Mouse (Mus musculus) brain, adult 2 months (tissue): Measurements from ENCODE around the gene Kctd8.

Experiments
- DNase-seq: peaks from one replicate; pipeline ENCODE4 v3.0.0; 2011; ENCODE audit warnings: low read depth, low spot score

The Kctd8 gene

DNA sequence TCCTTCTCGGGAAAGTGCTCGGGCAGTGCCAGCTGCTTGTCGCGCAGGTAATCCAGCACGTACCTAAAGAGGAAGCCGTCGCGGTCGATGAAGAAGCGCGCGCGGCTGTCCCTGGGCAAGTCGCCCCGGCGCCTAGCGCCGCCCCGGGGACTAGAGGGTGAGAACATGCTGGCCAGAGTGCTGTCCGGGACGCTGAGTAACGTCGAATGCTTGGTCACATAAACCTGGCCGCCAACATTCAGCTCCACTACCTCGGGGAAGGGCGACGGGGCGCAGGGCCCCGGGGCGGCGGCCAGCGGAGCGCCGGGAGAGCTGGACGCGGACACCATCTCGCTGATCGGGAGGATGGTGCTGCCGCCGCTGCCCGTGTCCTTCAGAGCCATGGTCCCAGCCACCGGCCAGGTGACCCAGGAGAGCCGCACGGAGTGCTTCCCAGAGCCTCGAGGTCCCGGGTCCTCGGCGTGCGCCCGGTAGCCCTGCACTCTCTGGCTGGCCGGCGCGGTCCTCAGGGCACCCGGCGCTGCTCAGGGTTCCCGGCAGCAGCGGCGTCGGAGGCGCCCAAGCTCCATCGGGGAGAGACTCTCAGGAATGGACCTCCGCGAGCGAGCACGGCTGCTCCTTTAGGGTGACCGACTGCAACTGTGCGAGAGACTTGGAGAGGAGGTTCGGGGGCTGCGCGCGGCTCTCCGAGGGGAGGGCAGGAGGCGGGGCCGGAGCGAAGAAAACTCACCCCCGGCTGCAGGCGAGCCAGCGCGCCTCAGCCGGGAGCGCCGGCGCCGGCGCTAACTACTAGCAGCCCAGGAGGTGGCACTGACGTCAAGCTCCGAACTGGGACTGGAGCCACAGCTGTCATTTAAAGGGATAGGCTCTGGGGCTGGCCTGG lies at the start of gene Kctd8:
TSS of gene Kctd8 (minus strand) at position 761 of the 883 bp plus-strand sequence.
- peak; percentile 95 for DNase-seq

DNA sequence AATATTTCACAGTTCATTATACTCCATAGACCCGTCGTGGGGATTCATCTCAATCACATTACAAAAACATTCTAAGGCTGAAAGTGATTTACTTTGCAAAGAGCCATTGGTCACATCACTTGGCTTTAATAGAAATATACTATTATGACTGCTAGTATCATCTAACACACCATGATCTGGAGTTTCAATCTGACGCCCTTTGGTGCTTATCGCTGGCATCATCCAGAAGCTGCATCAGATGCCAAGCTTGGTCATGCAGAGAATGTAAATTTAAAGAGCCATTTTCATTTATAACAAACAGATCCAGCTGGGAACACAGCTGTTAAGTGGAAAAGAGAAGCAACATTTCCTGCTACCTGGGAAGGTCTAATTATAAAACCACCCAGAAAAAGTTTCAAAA lies 37.6 kb upstream of the Kctd8 start:
- peak; percentile 2 for DNase-seq

GRCm38 (mm10) chr5:69350596-69350995 lies 9.1 kb upstream of the Kctd8 start:
- DNase-seq = no peak

DNA sequence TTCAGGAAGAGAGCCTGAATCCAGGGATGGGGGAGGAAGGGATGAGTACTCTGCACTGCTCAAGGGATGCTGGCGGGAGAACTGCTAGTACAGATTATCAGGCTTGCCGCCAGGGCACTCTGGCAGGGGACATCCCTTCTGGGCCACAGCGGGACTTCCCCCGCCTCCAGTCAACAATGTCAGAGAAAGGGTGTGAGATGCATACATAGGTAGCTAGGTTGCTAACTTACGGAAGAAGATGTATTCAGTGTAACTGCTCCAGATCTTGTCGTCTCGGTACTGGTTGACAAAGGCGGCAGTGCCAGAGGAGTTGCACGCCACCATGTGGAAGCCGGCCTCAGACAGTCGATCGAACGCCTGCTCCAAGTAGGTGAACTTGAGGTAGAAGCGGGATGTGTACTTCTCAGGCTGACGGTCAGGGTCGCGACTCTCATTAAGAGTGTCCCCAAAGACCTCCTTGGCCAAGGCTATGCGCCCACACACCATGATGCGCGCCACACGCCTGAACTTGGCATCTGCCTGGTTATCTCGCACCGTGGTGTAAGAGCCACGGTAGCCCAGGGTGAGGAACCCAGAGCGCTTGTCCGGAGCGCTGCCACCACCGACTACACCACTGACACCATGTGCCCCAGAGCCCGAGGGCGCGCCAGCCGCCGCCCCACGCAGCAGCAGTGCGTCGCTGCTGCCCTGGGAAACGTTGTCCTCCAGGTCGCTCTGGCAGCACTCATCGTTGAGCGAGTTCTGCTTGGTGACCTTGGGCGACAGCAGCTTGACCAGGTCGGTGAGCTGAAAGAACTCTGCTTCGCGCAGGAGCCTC lies 1.2 kb downstream of the Kctd8 start:
- peak; percentile 94 for DNase-seq

DNA sequence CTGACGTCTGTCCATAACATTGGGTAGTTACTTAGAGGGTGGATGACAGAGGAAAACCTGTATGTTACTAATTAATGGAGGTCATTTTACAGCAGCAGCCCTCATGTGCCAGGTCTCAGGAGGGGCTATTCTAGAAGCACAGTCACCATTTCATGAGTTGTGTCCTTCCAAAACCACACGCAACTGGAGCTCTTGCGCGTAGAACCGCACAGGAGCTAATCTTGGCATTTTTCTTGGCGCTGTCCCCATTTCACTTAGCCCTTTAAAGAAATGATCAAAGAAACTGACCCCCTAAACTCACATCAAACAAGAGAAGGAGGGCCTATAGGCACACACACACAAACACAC lies 1.9 kb downstream of the Kctd8 start:
- peak; percentile 49 for DNase-seq

DNA sequence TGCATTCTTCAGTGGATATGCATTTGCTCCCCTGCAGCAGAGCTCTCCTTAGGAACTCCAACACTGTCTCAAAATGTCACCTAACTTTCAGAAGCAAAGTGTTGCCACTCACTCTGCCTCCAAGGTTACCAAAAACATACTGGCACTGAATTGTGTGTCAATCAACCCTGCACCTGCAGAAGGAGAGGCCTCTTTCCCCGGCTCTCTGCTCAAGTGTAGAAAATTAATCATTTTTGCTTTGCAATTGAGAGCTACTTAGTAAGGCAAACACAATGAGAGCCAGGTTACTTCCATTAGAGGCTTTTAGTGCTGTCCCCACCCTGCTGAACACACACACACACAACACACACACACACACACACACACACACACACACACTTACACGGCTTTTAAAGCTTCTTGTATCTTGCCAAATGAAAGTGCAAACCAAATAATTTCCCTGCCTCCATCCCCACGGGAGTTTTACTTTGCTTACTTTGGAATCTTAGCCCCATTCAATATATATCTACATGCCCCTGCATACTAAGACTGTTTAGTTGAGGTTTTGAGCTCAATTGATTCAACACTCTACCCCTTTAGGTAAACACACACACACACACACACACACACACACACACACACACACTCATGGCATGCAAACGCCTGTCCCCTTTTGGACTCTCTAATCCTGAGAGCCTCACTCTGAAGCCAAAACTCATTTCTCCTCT lies 2.4 kb downstream of the Kctd8 start:
- DNase-seq = peak; percentile 42

DNA sequence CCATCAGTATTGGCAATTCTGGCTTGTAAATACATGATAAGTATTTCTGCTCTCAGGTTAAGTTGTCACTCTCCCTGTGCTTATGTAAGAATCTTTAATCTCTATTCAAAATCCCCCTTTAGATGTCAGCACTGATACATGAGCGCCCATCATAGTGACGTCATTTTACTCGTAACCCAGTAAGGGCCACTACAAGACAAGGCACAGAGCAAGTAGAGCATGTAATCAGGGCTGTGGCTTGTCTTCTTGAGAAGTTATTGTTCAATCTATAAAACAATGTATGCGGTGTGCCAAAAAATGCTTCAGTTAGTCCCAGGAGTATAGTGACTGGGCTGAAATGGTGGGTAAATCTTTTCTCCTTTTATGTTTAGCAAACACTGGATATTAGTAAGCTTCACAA lies 13.9 kb downstream of the Kctd8 start:
- DNase-seq = no peak

DNA sequence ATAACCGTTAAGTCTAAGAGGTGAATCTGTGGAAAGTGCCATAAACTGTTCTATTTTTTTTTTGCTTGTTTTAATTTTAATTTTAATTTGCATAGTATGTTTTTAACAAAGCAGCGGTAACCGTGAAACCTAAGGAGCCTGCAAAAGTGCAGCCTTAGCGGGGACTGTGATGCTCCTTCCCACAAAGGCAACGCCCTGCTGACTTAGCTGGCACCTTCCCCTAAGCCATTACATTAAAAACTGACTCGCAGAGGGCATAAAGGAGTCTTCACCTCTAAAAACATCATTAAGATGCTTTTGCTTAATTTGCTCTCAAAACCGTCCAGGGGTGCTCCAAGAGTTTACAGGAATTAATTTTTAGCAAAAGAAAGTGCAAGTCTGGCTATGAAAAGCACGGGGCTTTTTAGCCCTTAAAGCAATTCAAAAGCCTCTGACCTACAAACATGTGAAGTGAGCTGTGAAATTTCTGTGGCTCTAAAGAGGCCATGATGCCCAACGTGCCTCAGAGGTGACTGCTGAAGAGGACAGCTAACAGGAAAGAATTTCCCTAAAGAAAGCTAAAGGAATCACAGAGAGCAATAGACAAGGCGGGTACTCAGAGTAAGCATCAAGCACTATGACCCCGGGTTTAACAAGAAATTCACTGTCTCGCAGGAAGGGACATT lies 16.8 kb downstream of the Kctd8 start:
- DNase-seq = peak; percentile 78

GRCm38 (mm10) chr5:69312611-69313010 lies 28.9 kb downstream of the Kctd8 start:
- DNase-seq = peak; percentile 20

- no peak for DNase-seq
Measured at GRCm38 (mm10) chr5:69301665-69302064, 39.8 kb downstream of the Kctd8 start.

DNA sequence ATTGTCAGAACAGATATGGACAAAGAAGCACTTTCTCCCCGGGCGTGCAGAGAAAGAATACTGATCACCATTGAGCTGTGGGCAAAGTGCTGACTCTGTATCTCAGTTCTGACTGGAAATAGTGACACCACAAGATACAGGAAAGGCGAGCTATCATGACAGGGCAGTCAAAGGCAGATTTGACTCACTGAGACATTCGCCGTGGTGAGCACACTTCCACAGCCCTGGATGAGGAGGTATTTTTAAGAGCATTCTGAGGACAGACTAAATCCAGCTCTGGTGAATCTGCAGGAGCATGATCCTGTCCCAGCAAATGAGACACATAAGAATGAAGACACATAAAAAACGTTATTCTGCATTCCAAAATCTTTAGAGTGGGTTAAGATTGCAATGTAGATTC lies 49.1 kb downstream of the Kctd8 start:
- peak; percentile 34 for DNase-seq

DNA sequence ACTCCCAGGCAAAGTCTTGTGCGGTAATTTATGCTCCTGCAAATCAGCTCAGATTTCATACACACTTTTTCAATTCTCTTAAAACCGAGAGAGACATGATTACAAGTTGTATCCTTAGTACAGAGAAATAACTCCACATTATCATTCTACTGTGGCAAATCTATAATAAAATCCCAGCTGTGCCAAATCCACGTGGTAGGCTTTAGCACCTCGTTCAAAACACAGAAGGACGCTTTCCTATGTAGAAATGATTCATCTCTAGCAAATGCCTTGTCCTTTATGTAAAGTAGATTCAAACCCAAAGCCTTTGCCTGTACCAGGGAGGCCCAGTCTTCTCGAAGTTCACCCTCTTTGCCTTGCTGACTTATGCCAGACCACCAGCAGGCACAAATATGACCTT lies 57.1 kb downstream of the Kctd8 start:
- DNase-seq = peak; percentile 52

- DNase-seq = peak; percentile 79
Measured at GRCm38 (mm10) chr5:69252366-69252765, 89.1 kb downstream of the Kctd8 start.

- peak; percentile 83 for DNase-seq
Measured at GRCm38 (mm10) chr5:69241931-69242330, 99.5 kb downstream of the Kctd8 start.

DNA sequence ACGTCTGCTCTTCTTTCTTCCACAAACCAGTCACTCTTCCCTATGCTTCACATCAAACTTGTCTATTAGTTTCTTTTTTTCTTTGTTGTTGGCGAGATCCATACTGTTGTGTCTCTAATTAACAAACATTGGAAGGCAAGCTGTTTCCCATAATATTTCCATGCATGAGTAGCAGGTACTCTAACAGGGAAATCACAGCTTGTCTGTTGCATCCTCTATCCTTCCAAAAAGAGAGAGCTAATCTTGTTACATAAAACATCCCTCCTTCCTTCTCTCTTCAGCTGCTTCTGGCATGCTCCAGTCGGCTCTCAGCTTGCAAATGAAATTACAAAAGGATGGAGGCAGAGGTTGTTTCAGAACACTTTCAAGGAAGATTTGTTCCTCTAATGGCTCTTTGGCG lies 107.9 kb downstream of the Kctd8 start:
- peak; percentile 78 for DNase-seq

DNA sequence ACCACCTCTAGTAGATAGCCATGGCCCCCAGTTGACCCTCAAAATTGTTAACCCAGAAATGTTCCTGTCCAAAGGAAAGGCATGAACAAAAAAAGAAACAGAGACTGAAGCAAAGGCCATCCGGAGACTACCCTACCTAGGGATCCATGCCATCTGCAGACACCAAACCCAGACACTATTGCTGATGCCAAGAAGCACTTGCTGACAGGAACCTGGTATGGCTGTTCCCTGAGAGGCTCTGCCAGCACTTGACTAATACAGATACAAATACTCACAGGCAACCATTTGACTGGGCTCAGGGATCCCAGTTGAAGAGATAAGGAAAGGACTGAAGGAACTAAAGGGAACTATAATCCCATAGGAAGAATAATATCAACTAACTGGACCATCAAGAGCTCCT lies 109.8 kb downstream of the Kctd8 start:
- DNase-seq = peak; percentile 80

GRCm38 (mm10) chr5:69227147-69227546 lies 114.3 kb downstream of the Kctd8 start:
- peak; percentile 88 for DNase-seq

- no peak for DNase-seq
Measured at GRCm38 (mm10) chr5:69222608-69223007, 118.9 kb downstream of the Kctd8 start.

DNA sequence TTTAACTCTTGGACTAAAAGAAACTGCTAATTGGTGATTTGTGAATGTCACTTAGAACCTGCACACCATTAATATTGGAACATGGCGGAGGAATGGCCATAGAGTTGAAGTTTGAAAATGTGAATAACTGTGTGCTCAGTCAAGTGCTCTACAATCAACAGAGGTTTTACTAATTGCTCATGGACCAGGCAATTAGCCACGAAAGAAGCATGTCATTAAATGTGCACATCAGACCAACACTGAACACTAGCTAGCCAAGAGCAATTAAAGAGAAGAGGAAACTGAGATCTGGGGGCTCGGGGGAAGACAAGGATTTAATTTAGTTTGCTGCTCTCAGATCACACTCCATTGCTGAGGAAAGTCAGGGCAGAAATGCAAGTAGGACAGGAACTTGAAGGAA lies 126.3 kb downstream of the Kctd8 start:
- no peak for DNase-seq

- peak; percentile 53 for DNase-seq
Measured at GRCm38 (mm10) chr5:69209401-69209800, 132.1 kb downstream of the Kctd8 start.

DNA sequence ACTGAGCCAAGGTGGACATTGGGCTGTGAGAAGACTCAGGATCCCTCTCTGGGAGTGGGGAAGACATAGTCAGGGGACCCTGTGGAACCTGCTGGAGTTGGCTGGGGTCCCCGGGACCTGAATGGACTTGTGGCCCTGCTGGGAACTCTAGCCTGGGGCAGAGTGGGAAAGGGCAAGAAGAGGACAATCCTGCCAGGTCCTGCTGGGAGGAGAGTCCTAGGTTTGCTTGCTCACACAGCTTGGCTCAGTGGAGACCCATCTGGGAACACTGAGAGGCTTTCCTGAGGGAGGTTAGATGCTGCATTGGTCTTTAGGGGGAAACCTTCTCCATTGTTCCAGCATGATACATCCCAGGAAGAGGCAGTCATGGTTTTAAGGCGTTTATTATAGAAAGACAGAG lies 133.8 kb downstream of the Kctd8 start:
- peak; percentile 80 for DNase-seq
